Mouse (Mus musculus) midbrain, embryonic 12.5 days (tissue): ENCODE data around the gene Umad1. TPM values are rescaled to one million over a fixed set of nuclear protein-coding genes. Genes with fewer than 3 reads are reported as not detected.
A peak's percentile ranks its signal among the peaks of the same experiment; 100 is the strongest.

ENCODE experiments used
- ATAC-seq: fragments of 200-750 bp; cut with Nextera tagmentation; 2 replicates; pipeline ENCODE4 v1.8.0; 2017; ENCODE audit warnings: low read depth, moderate TSS enrichment, moderate library complexity; ENCODE audit not compliant: low FRiP score
- H3K27ac ChIP-seq: fragments of 300-500 bp; sonication (generic); replicated peaks from 2 replicates; pipeline ENCODE4 v1.5.1; 2016; ENCODE audit warnings: mild to moderate bottlenecking
- H3K27me3 ChIP-seq: fragments of 300-500 bp; sonication (generic); 2 replicates; pipeline ENCODE4 v1.6.1; 2016; ENCODE audit warnings: mild to moderate bottlenecking
- H3K36me3 ChIP-seq: fragments of 300-500 bp; sonication (generic); 2 replicates; pipeline ENCODE4 v1.6.1; 2016
- H3K4me1 ChIP-seq: fragments of 300-500 bp; sonication (generic); 2 replicates; pipeline ENCODE4 v1.6.1; 2016
- H3K4me2 ChIP-seq: fragments of 300-500 bp; sonication (generic); replicated peaks from 2 replicates; pipeline ENCODE4 v1.6.1; 2016; ENCODE audit warnings: mild to moderate bottlenecking, moderate library complexity
- H3K4me3 ChIP-seq: fragments of 300-500 bp; sonication (generic); 2 replicates; pipeline ENCODE4 v1.5.1; 2016; ENCODE audit warnings: mild to moderate bottlenecking
- H3K9ac ChIP-seq: fragments of 300-500 bp; sonication (generic); replicated peaks from 2 replicates; pipeline ENCODE4 v1.6.1; 2016; ENCODE audit warnings: mild to moderate bottlenecking, moderate library complexity
- H3K9me3 ChIP-seq: fragments of 300-500 bp; sonication (generic); 2 replicates; pipeline ENCODE4 v1.6.1; 2016; ENCODE audit warnings: mild to moderate bottlenecking
- whole genome bisulfite sequencing: fragments of 180-500 bp; shearing (Covaris S2); methylation state at CpG from one replicate; pipeline ENCODE4 v1.1.7; 2016; 5-methylcytosine and 5-hydroxymethylcytosine counted together
- polyA plus RNA-seq: library from polyadenylated mRNA; unstranded; fragments of >200 nt; fragmentation: Nextera tagmentation; extraction: Ambion mirVana; gene quantifications from 2 replicates; pipeline ENCODE4 v1.2.1, GENCODE M21; 2016

Umad1 gene
- 29.7 and 32.1 TPM in 2 replicates for polyA plus RNA-seq

DNA sequence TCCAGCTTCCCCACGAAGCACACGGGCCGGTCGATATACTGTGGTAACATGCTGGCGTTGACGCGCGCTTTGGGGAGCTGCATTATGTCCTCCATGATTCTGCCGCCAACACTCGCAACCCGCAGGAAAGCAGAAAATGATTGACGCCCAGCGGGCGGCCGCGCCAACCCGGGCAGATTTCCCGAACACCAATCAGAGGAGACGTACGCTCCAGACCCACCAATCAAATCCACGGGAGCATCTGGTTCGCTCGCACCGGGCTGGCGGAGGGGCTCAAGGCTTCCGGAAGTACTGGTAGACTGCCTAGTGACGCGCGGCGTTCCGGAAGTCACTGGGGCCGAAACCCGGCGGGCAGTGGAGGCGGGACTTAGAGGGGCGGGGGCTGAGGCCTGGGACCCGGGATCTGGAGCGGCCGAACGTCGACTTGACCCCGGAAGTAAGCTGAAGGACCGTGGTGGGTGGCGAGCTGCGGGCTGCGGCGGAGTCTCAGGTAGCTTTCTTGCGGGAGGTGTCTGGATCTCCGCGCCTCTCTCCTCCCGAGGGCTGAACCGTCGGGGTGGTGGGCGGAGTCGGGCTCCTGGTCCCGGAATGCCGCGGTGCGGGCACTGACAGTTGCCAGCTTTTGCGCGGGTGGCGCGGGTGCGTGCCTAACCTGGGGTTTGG is at the start of gene Umad1, which contains the start of the genes Rpa3 and Gm45062:
Umad1 (plus strand) TSS at position 285 of the 663 bp plus-strand sequence.
Rpa3 (minus strand) TSS at position 170 of the 663 bp plus-strand sequence.
Gm45062 (plus strand) TSS at position 447 of the 663 bp plus-strand sequence.
- Histone ChIP-seq H3K9ac (peak within 1 kb of the TSS; percentile 78), H3K4me2 (peak within 1 kb of the TSS; percentile 82), H3K36me3 (0 out of 2 replicates have a peak, but pooled peaks cover 3% of the 10 kb centered on the region), H3K9me3 (no peaks in the 10 kb centered on the region), H3K4me3 (peak within 1 kb of the TSS; percentile 80), H3K4me1 (peaks cover 17% of the 10 kb centered on the region), H3K27me3 (no peaks in the 10 kb centered on the region), H3K27ac (peak within 1 kb of the TSS; percentile 80)
- under 1% methylated on average over 64 of the region's 64 CpGs for WGBS
- ATAC-seq, result peak; percentile 100

DNA sequence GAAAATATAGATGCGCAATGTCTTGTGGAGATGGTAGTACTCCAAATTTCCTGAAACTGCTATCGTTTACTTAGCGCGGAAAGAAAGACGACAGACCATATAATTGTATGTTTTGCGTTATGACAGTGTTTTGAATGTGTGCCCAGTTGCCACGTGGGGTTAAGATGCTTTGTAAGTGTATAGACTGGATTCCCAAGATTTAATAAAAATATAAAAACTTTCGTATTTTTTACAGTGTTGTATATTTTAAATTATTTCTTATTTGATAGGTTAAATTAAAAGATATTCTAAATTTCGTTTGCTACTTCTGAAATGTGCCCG is 49.3 kb upstream of the Umad1 start:
- H3K9ac ChIP-seq, result peak overlapping the region; percentile 87
- 11% methylated on average over 10 of the region's 10 CpGs for WGBS
- H3K9me3 ChIP-seq, result no peaks in the 10 kb centered on the region
- peaks cover under 1% of the 10 kb centered on the region; the same call in 1 of the 2 replicates for H3K36me3 ChIP-seq
- peak overlapping the region; percentile 94 for H3K27ac ChIP-seq
- ATAC-seq, result no peak; the same call in 1 of the 2 replicates
- H3K4me1 ChIP-seq, result peaks cover 11% of the 10 kb centered on the region
- no peaks in the 10 kb centered on the region for H3K27me3 ChIP-seq
- peak overlapping the region; percentile 79 for H3K4me3 ChIP-seq
- peak overlapping the region; percentile 55 for H3K4me2 ChIP-seq

DNA sequence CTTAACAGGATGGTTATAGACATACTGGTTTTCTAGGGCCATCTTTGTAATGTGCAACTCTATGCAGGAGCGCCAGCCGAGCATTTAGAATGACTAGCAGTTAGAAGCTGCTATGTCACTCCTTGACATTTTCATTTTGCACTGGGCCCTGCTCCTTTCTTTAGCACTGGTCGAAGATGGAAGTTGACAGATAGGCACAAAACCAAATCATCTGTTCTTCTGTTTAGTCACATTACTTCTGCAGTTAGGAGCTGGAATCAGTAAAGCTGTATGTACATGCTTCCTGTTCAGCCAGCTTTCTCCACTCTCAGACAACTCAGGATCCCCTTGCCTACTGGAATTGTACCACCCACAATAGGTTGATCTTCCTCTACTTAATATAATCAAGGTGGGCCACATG is 48.4 kb upstream of the Umad1 start:
- no peaks in the 10 kb centered on the region for H3K9me3 ChIP-seq
- H3K27ac ChIP-seq, result no peak overlapping the region
- no peak for ATAC-seq
- H3K36me3 ChIP-seq, result peaks cover 9% of the 10 kb centered on the region
- H3K4me1 ChIP-seq, result peaks cover 11% of the 10 kb centered on the region
- no peak overlapping the region for H3K4me3 ChIP-seq
- no peaks in the 10 kb centered on the region for H3K27me3 ChIP-seq
- H3K4me2 ChIP-seq, result peak overlapping the region; percentile 55
- WGBS, result 89% methylated on average over 3 of the region's 3 CpGs
- H3K9ac ChIP-seq, result no peak overlapping the region

DNA sequence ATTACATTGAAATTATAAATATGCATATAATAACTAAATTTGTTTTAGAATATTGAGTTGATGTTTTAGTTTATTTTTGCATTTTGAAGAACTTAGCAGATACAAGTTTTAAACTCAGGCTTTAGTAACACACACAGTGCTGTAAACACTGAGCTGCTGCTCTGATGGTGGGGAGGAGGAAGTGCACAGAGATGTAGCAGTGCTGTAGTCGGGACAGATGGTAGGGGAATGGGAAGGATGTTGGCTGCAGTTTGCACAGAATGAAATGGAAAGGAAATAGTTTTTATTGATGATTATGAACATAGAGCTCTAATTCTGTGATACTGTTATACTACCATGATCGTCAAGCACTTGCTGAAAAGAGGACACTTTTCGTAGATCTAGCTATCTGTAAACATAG is 32.1 kb upstream of the Umad1 start:
- Histone ChIP-seq H3K4me3 (no peak overlapping the region), H3K9ac (no peak overlapping the region), H3K27ac (no peak overlapping the region), H3K4me2 (no peak overlapping the region), H3K9me3 (no peaks in the 10 kb centered on the region), H3K4me1 (no peaks in the 10 kb centered on the region), H3K36me3 (peaks cover 17% of the 10 kb centered on the region), H3K27me3 (no peaks in the 10 kb centered on the region)
- 93% methylated on average over 3 of the region's 3 CpGs for WGBS
- no peak for ATAC-seq

DNA sequence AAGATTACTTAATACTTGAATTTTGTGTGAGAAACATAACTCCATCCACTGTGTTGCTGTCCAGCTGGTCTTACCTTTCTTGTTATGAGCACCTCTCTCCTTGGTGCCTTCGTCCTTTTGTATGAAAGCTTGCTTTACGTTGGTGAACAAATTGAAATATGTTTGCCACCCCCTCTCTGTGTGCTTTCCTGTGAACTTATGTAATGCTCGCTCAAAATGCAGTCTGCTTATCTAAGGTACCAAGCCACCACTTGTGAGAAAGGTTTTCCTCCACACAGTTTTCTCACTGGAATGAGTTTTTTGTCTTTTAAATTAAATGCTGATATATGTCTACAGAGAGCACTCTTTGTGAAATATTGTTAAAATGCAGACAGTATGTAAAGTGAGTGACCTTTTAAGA is 30.5 kb upstream of the Umad1 start:
- WGBS, result 88% methylated on average over 3 of the region's 3 CpGs
- peaks cover 18% of the 10 kb centered on the region; the same call in 1 of the 2 replicates for H3K36me3 ChIP-seq

DNA sequence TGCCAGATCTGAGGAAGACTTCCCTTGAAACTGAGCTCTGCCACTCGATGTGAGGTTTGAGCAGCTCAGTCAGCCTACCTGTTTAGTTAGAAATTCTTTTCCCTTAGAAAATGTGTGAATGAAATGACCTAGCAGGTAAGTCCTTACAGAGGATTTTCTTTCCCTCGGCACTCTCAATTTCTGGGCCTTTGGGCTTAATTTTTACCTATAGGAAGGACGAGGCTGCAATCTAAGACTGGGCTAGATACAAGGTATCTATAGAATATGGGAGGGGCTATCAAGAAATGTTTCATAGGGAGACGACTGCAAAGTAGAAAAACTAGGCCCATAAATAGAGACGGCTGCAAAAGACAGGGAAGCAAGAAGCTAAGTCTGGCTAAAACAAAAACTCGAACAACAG is 772 bp upstream of the Umad1 start:
- peak overlapping the region; percentile 74 for H3K4me2 ChIP-seq
- H3K9me3 ChIP-seq, result no peaks in the 10 kb centered on the region
- no peak for ATAC-seq
- peak overlapping the region; percentile 78 for H3K9ac ChIP-seq
- peaks cover 17% of the 10 kb centered on the region for H3K4me1 ChIP-seq
- no peaks in the 10 kb centered on the region for H3K27me3 ChIP-seq
- peak overlapping the region; percentile 80 for H3K4me3 ChIP-seq
- peak overlapping the region; percentile 80; the same call in 1 of the 2 replicates for H3K27ac ChIP-seq
- WGBS, result 11% methylated on average over 6 of the region's 6 CpGs
- 0 out of 2 replicates have a peak, but pooled peaks cover 3% of the 10 kb centered on the region for H3K36me3 ChIP-seq

More for the DNA sequence above, 30.5 kb upstream of the Umad1 start:
- Histone ChIP-seq H3K4me2 (no peak overlapping the region), H3K27ac (no peak overlapping the region), H3K9ac (no peak overlapping the region), H3K9me3 (no peaks in the 10 kb centered on the region), H3K4me3 (no peak overlapping the region), H3K4me1 (no peaks in the 10 kb centered on the region), H3K27me3 (no peaks in the 10 kb centered on the region)
- ATAC-seq, result no peak

DNA sequence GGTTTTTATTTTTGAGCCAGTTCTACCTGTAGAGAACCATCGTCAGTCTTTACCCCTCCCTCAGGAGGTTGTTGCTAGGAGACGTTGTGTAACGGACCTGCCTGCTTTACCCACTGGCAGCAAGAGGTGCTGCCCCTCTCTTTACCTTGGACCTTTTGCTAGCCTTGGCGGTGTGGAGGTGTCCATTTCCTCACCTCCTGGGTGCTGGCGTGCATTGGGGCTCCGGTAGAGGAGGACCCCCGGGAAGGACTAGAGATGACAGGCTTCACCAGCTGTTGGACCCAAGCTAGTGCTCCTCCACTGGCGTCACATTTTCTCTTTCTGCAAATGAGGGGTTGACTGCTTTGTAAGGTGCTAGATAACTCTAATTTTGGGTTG is 568 bp downstream of the Umad1 start:
- WGBS, result 0% methylated on average over 8 of the region's 8 CpGs
- Histone ChIP-seq H3K27ac (peak overlapping the region; percentile 60), H3K36me3 (0 out of 2 replicates have a peak, but pooled peaks cover 3% of the 10 kb centered on the region), H3K4me3 (peak overlapping the region; percentile 80), H3K9ac (peak overlapping the region; percentile 76), H3K9me3 (no peaks in the 10 kb centered on the region), H3K4me1 (peaks cover 17% of the 10 kb centered on the region), H3K4me2 (peak overlapping the region; percentile 82), H3K27me3 (no peaks in the 10 kb centered on the region)
- no peak for ATAC-seq

DNA sequence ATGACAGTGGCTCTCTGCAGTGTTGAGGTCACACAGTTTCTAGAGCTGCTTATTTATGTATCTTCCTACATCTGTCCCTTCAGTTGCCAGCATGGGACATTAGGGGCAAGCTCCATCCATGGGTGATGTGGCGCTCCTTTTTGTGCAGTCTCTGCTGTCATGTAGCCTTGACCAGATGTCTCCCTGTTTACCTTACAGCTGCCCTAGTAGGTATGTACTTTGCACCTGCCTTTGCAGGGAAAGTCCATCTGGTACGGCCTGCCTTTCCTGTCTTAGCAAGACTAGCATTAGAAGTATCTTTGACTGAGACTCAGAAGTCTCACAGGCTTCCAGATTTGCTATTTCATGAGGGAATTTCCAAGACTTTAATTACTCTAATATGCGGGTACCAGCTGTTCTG is 12.0 kb downstream of the Umad1 start:
- no peaks in the 10 kb centered on the region for H3K4me1 ChIP-seq
- no peaks in the 10 kb centered on the region for H3K27me3 ChIP-seq
- peaks cover 12% of the 10 kb centered on the region for H3K36me3 ChIP-seq
- H3K27ac ChIP-seq, result no peak overlapping the region
- no peak for ATAC-seq
- H3K9me3 ChIP-seq, result no peaks in the 10 kb centered on the region
- H3K9ac ChIP-seq, result no peak overlapping the region
- H3K4me2 ChIP-seq, result no peak overlapping the region
- no peak overlapping the region for H3K4me3 ChIP-seq
- 89% methylated on average over 3 of the region's 3 CpGs for WGBS

DNA sequence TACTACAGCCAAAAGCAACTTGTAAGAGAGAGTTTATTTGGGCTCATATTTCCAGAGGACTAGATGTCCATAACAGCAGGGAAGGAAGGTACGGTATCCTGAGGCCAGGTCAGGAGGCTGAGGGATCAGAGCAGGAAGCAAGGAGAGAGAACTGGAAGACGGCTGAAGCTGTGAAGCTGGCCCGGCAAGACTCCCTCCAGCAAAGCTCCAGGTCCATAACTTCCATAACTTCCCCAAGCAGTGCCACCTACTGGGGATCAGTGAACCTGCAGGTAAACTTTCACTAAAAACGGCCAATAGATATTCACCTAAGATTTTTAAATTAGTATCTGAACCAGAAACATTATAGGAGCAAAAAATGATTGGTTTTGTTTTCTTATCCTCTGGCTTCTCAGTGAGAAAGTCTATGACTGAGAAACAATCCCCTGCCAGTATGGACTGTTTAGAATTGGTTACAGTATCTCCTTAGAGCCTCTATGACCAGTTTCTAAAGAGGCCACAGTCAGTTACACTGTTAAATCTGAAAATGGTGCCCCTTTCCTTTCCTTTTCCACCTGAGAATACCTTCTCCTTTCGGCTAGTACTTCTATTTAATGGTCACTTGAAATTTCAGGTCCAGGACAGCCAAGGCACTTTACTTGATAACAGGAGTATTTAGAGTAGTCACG is 15.4 kb downstream of the Umad1 start:
- Histone ChIP-seq H3K9me3 (no peaks in the 10 kb centered on the region), H3K4me2 (no peak overlapping the region), H3K4me3 (no peak overlapping the region), H3K27ac (no peak overlapping the region), H3K27me3 (no peaks in the 10 kb centered on the region), H3K36me3 (peaks cover 12% of the 10 kb centered on the region), H3K9ac (no peak overlapping the region), H3K4me1 (no peaks in the 10 kb centered on the region)
- ATAC-seq, result peak; percentile 70; the same call in 1 of the 2 replicates
- WGBS, result 37% methylated on average over 6 of the region's 6 CpGs

DNA sequence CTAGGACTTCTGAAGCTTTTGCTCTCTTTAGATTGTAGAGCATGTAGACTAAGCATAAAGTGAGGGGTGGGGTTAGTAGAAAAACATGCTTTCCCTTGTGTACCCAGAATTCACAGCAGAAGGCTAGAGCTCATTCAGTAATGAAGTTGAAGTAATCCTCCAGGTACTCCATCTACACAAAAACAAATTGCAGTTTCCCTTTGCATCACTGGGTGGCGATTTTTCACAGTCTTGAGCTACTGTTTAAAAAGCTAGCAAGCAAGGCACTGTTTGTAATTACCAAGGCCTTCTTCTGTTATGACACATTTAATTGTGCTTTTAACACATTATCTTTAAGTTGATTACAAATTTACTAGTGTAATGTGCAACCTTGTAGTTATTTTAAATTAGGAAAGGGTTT is 16.0 kb downstream of the Umad1 start:
- 0% methylated on average over 1 of the region's 1 CpGs for WGBS
- Histone ChIP-seq H3K4me2 (no peak overlapping the region), H3K36me3 (peaks cover 12% of the 10 kb centered on the region), H3K4me1 (no peaks in the 10 kb centered on the region), H3K9ac (no peak overlapping the region), H3K4me3 (no peak overlapping the region), H3K27ac (no peak overlapping the region), H3K9me3 (no peaks in the 10 kb centered on the region), H3K27me3 (no peaks in the 10 kb centered on the region)
- peak; percentile 9; the same call in 1 of the 2 replicates for ATAC-seq

DNA sequence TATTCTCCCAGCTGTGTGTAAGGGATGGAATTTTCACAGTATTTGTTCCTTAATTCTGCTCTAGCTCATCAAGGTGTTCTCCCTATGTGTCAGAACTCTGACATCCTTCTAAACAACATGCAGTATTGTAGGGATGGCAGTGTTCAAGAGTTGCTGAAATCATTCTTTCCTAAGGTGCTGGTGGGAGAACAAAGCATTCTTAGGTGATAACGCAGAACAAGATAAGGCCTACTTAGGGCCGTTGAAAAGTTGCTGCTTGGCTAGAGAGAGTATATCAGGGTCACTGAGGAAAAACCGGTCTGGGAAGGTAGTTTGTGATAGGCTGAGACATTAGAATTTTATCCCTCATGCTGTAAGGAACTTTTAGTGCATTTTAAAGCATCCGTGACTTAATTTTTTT is 17.3 kb downstream of the Umad1 start:
- H3K27ac ChIP-seq, result no peak overlapping the region
- WGBS, result 83% methylated on average over 4 of the region's 4 CpGs
- no peaks in the 10 kb centered on the region for H3K4me1 ChIP-seq
- no peaks in the 10 kb centered on the region for H3K9me3 ChIP-seq
- H3K9ac ChIP-seq, result no peak overlapping the region
- H3K4me2 ChIP-seq, result no peak overlapping the region
- H3K27me3 ChIP-seq, result no peaks in the 10 kb centered on the region
- peaks cover 7% of the 10 kb centered on the region for H3K36me3 ChIP-seq
- H3K4me3 ChIP-seq, result no peak overlapping the region
- no peak for ATAC-seq

DNA sequence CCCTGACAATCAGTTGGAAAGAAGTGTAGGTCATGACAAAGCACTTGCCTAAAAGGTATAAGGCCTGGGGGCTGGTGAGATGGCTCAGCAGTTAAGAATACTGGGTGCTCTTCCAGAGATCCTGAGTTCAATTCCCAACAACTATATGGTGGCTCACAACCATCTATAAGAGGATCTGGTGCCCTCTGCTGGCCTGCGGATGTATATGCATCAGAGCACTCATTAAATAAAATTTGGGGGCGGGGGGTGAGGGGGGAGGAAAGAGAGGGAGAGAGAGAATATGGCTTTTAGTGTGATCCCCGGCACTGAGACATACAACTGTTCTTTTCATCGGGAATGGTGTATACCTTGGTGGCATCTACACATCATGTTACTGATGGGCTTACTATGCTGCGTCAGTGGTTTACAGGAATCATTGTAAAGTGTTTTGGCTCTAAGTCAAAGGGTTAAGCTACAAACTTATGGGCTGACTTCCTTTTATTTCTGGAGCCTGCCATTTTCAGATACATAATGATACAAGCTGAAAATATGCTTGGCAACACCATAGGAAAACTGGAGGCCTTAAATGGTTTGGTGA is 19.4 kb downstream of the Umad1 start:
- Histone ChIP-seq H3K4me3 (no peak overlapping the region), H3K4me2 (no peak overlapping the region), H3K4me1 (no peaks in the 10 kb centered on the region), H3K27ac (no peak overlapping the region), H3K36me3 (no peaks in the 10 kb centered on the region), H3K9me3 (no peaks in the 10 kb centered on the region), H3K9ac (no peak overlapping the region), H3K27me3 (no peaks in the 10 kb centered on the region)
- ATAC-seq, result no peak
- WGBS, result 77% methylated on average over 5 of the region's 5 CpGs
